Mouse (Mus musculus) lung, postnatal 0 days (tissue): ENCODE measurements around the gene Enah.

ENCODE experiments used
- CTCF ChIP-seq: IDR thresholded peaks from 2 replicates; pipeline ENCODE4 v1.5.1; 2016; ENCODE audit warnings: antibody characterized with exemption, mild to moderate bottlenecking
- EP300 ChIP-seq: IDR thresholded peaks from 2 replicates; pipeline ENCODE4 v1.6.1; 2016; ENCODE audit warnings: antibody characterized with exemption, mild to moderate bottlenecking, control low read depth

- no peak for TF ChIP-seq EP300
- no peak for TF ChIP-seq CTCF
Observed at GRCm38 (mm10) chr1:181980017-181980719, 39.6 kb downstream of the Enah start.
